Mouse (Mus musculus) CH12.LX (cell line): ENCODE measurements at regions not wholly inside any gene's neighbourhood (a gene's known extent, or its start where the extent isn't known, plus 50 kb on each side); places are given as distances from the start of the nearest gene placed in this dataset.

ENCODE experiments used
- ETS1 ChIP-seq: conservative IDR thresholded peaks from 2 replicates; pipeline ENCODE4 v1.6.1; 2012; ENCODE audit warnings: low read depth, mild to moderate bottlenecking, inconsistent platforms, low read length, improper control_type of control experiment, moderate library complexity
- KAT2A ChIP-seq: IDR thresholded peaks from 2 replicates; pipeline ENCODE4 v1.6.1; 2012; ENCODE audit warnings: low read length, improper control_type of control experiment, inconsistent platforms; ENCODE audit not compliant: insufficient replicate concordance
- MEF2A ChIP-seq: IDR thresholded peaks from 2 replicates; pipeline ENCODE4 v1.6.1; 2014; ENCODE audit warnings: low read depth, mild to moderate bottlenecking, inconsistent platforms, low read length, improper control_type of control experiment, borderline replicate concordance
- POLR2A ChIP-seq: IDR thresholded peaks from 2 replicates; pipeline ENCODE4 v1.6.1; 2011; ENCODE audit warnings: low read depth, mild to moderate bottlenecking, improper control_type of control experiment, low read length

GRCm38 (mm10) chr11:64752816-64753215 is 226.0 kb upstream of the Elac2 start:
- TF ChIP-seq POLR2A = no peak
- TF ChIP-seq ETS1 = no peak
- TF ChIP-seq KAT2A = no peak
- no peak for TF ChIP-seq MEF2A
